In genomic region chr9:119515454-119515853, GRCm38 (mm10) we compare ENCODE assay signal across 7 mouse cellular contexts.
"Had no signal": no experiment of that assay in that cellular context is flagged by ENCODE, and none has a peak within 500 bp of the region (broad histone marks: within the 10 kb centered on the region; RNA-seq: fewer than 3 reads in every experiment).

No protein-coding gene starts in this region.

- DNase-seq: lung, adult 2 months; lung, postnatal 14 days; lung, postnatal 36 days; right cerebral cortex, postnatal 14 days; thymus, adult 2 months; thymus, postnatal 25 days; thymus, postnatal 4 days had no signal
